Mouse (Mus musculus) liver, embryonic 11.5 days (tissue): ENCODE data around the gene Smim23. TPM values are rescaled to one million over a fixed set of nuclear protein-coding genes. Genes with fewer than 3 reads are reported as not detected.

ENCODE experiments used
- ATAC-seq: fragments of 200-750 bp; cut with Nextera tagmentation; replicated peaks from 2 replicates; pipeline ENCODE4 v1.8.0; 2017; ENCODE audit warnings: moderate number of reproducible peaks, mild to moderate bottlenecking, moderate TSS enrichment, moderate library complexity; ENCODE audit not compliant: low FRiP score
- DNase-seq: peaks from one replicate; pipeline ENCODE4 v3.0.0-alpha.2; 2017; ENCODE audit warnings: low spot score
- H3K27ac ChIP-seq: fragments of 300-500 bp; sonication (generic); 2 replicates; pipeline ENCODE4 v1.5.1; 2014; ENCODE audit warnings: mild to moderate bottlenecking, low read depth, low read length, control low read depth
- H3K27me3 ChIP-seq: fragments of 300-500 bp; sonication (generic); replicated peaks from 2 replicates; pipeline ENCODE4 v1.6.1; 2014; ENCODE audit warnings: low read length, mixed read lengths; ENCODE audit not compliant: control insufficient read depth, insufficient read depth
- H3K36me3 ChIP-seq: fragments of 300-500 bp; sonication (generic); 2 replicates; pipeline ENCODE4 v1.6.1; 2014; ENCODE audit warnings: mild to moderate bottlenecking, low read length, moderate library complexity, mixed read lengths; ENCODE audit not compliant: control insufficient read depth, insufficient read depth
- H3K4me1 ChIP-seq: fragments of 300-500 bp; sonication (generic); replicated peaks from 2 replicates; pipeline ENCODE4 v1.6.1; 2014; ENCODE audit warnings: low read length, mixed read lengths; ENCODE audit not compliant: control insufficient read depth, insufficient read depth
- H3K4me2 ChIP-seq: fragments of 300-500 bp; sonication (generic); 2 replicates; pipeline ENCODE4 v1.6.1; 2014; ENCODE audit warnings: mild to moderate bottlenecking, control low read depth, moderate library complexity
- H3K4me3 ChIP-seq: fragments of 300-500 bp; sonication (generic); 2 replicates; pipeline ENCODE4 v1.5.1; 2014; ENCODE audit warnings: low read depth, low read length, control low read depth
- H3K9ac ChIP-seq: fragments of 300-500 bp; sonication (generic); 2 replicates; pipeline ENCODE4 v1.6.1; 2014; ENCODE audit warnings: low read depth, low read length, control low read depth
- H3K9me3 ChIP-seq: fragments of 300-500 bp; sonication (generic); 2 replicates; pipeline ENCODE4 v1.6.1; 2016; ENCODE audit warnings: low read length, inconsistent platforms, mixed read lengths; ENCODE audit not compliant: control insufficient read depth
- WGBS: fragments of 180-500 bp; shearing (Covaris S2); extraction: QIAGEN DNeasy Blood & Tissue Kit; methylation state at CpG from one replicate; pipeline ENCODE4 v1.1.7; 2014; 5-methylcytosine and 5-hydroxymethylcytosine counted together
- polyA plus RNA-seq: library from polyadenylated mRNA; unstranded; fragments of >200 nt; fragmentation: Nextera tagmentation; extraction: Ambion mirVana; gene quantifications from 2 replicates; pipeline ENCODE4 v1.2.1, GENCODE M21; 2014

Gene Smim23
- not detected in 2 replicates for polyA plus RNA-seq

GRCm38 (mm10) chr11:32824505-32824904 lies at the start of gene Smim23:
Gene Smim23, minus strand, starts transcription at chr11:32824605.
- no peak for DNase-seq

DNA sequence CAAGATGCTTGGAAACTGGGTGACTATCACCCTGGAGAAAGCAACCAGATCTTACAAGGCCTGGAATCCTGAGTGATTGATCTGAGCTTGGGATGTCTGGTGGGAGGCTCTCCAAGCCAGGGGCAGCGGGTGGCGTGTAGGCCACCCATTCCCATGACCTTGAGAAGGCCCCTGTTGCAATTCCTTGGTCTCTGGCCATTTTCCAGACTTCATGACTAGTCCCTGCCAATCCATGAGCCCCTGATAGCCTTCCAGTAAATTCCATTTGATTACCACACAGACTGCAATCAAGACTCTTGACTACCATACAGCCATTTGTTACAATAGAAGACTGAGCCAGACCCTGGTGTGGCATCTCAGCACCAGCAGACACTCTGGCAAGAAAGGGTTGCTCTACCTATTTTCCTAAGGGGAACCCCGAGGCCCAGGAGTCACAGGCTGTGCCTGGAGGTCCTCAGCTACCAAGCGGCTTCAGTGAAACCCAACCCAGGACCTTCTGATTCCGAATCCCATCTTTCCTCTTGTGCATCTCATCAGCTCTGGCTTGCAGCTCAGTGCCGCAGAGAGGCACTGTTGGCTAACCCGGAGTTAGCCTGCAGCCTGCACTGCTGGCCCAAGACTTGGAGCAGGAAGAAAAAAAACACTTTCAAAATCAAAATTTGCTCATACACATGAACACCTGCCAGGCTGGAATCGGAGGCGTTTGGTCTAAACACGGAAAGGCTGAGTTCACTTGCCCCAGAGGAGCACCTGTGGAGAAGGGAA lies 44.4 kb upstream of the Smim23 start:
- H3K9me3 ChIP-seq: no peaks in the 10 kb centered on the region
- H3K27me3 ChIP-seq: no peaks in the 10 kb centered on the region
- H3K4me3 ChIP-seq: no peak overlapping the region
- 83% methylated on average over 10 of the region's 10 CpGs for WGBS
- ATAC-seq (no peak), DNase-seq (no peak)
- no peak overlapping the region for H3K4me2 ChIP-seq
- H3K36me3 ChIP-seq: no peaks in the 10 kb centered on the region
- H3K27ac ChIP-seq: no peak overlapping the region
- no peak overlapping the region for H3K9ac ChIP-seq
- H3K4me1 ChIP-seq: no peaks in the 10 kb centered on the region

More at GRCm38 (mm10) chr11:32824505-32824904, at the start of gene Smim23:
- ATAC-seq: no peak
- Histone ChIP-seq H3K27me3 (no peaks in the 10 kb centered on the region), H3K4me2 (no peak within 1 kb of the TSS), H3K36me3 (no peaks in the 10 kb centered on the region), H3K4me3 (no peak within 1 kb of the TSS), H3K4me1 (no peaks in the 10 kb centered on the region), H3K9ac (no peak within 1 kb of the TSS), H3K9me3 (no peaks in the 10 kb centered on the region), H3K27ac (no peak within 1 kb of the TSS)
- 89% methylated on average over 1 of the region's 1 CpGs for WGBS

GRCm38 (mm10) chr11:32864615-32865014 lies 40.2 kb upstream of the Smim23 start:
- ATAC-seq: no peak
- H3K9ac ChIP-seq: no peak overlapping the region
- H3K27ac ChIP-seq: no peak overlapping the region
- H3K4me2 ChIP-seq: no peak overlapping the region
- H3K36me3 ChIP-seq: no peaks in the 10 kb centered on the region
- H3K4me3 ChIP-seq: no peak overlapping the region
- 81% methylated on average over 5 of the region's 5 CpGs for WGBS
- H3K27me3 ChIP-seq: no peaks in the 10 kb centered on the region
- no peaks in the 10 kb centered on the region for H3K9me3 ChIP-seq
- no peaks in the 10 kb centered on the region for H3K4me1 ChIP-seq
- DNase-seq: no peak

DNA sequence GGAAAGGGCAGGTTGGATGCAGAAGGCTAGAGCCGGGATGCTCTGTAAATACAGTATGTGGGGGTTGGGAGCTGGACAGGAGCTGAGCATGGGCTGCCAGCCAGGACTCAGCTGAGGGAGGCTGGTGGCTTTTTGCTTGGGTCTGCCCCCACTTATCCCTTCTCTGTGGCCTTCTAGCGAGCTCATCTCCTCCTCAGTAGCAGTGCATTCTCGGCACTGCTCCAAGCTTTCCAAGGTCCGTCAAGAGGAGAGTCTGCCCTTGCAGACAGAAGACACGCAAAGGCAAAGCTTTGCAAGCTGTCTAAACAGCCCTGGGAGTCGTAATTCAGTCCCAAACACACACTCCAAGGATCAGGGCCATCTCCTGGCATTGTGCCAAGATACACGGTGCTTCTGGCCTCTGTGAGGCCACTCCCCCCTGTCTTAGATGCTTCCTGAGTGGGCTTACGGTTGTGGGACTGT lies 33.0 kb upstream of the Smim23 start:
- H3K36me3 ChIP-seq: no peaks in the 10 kb centered on the region
- H3K9ac ChIP-seq: no peak overlapping the region
- no peak overlapping the region for H3K4me3 ChIP-seq
- H3K4me2 ChIP-seq: no peak overlapping the region
- 40% methylated on average over 8 of the region's 8 CpGs for WGBS
- H3K4me1 ChIP-seq: peaks cover 7% of the 10 kb centered on the region; the same call in 1 of the 2 replicates
- DNase-seq (no peak), ATAC-seq (no peak)
- H3K9me3 ChIP-seq: no peaks in the 10 kb centered on the region
- H3K27me3 ChIP-seq: no peaks in the 10 kb centered on the region
- no peak overlapping the region for H3K27ac ChIP-seq

DNA sequence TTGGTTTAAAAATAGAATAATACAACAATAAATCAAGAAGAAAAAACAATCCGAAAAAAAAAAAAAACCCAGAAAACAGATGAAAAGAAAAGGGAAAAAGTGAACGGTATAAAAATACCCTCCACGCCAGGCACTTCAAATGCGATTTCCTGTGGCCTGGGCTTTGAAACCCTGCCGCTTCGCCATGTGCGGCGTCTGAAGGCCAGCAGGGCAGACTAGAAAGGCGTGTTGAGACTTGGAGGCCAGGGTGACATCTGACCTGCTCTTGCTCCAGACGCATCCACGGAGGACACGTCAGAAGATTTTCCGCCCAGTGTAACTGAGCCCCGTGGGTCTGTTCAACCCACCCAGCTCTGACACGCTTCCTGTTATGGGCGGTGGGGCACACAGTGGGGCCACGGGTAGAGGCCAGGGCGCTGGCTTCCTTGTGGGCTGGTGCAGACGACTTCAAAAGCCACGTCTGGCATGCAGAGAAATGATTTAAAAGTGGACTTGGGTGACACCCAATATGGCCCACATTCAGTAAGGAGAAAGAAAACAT lies 22.3 kb upstream of the Smim23 start:
- H3K4me2 ChIP-seq: no peak overlapping the region
- DNase-seq (no peak), ATAC-seq (no peak)
- H3K9ac ChIP-seq: no peak overlapping the region
- no peak overlapping the region for H3K4me3 ChIP-seq
- H3K4me1 ChIP-seq: no peaks in the 10 kb centered on the region
- no peaks in the 10 kb centered on the region for H3K27me3 ChIP-seq
- no peaks in the 10 kb centered on the region for H3K9me3 ChIP-seq
- no peak overlapping the region for H3K27ac ChIP-seq
- H3K36me3 ChIP-seq: no peaks in the 10 kb centered on the region
- 66% methylated on average over 20 of the region's 20 CpGs for WGBS

- ATAC-seq: no peak
- Histone ChIP-seq H3K27ac (no peak overlapping the region), H3K27me3 (no peaks in the 10 kb centered on the region), H3K4me1 (no peaks in the 10 kb centered on the region), H3K9me3 (no peaks in the 10 kb centered on the region), H3K9ac (no peak overlapping the region), H3K36me3 (no peaks in the 10 kb centered on the region), H3K4me3 (no peak overlapping the region), H3K4me2 (no peak overlapping the region)
- WGBS: 77% methylated on average over 5 of the region's 5 CpGs
- DNase-seq: no peak
Measured at GRCm38 (mm10) chr11:32841169-32841568, 16.8 kb upstream of the Smim23 start.

- WGBS: 79% methylated on average over 9 of the region's 9 CpGs
- no peaks in the 10 kb centered on the region; the same call in 1 of the 2 replicates for H3K9me3 ChIP-seq
- no peak overlapping the region for H3K4me2 ChIP-seq
- H3K36me3 ChIP-seq: no peaks in the 10 kb centered on the region
- no peaks in the 10 kb centered on the region for H3K27me3 ChIP-seq
- DNase-seq (no peak), ATAC-seq (no peak)
- no peaks in the 10 kb centered on the region for H3K4me1 ChIP-seq
- H3K4me3 ChIP-seq: no peak overlapping the region
- no peak overlapping the region for H3K9ac ChIP-seq
- H3K27ac ChIP-seq: no peak overlapping the region
Measured at GRCm38 (mm10) chr11:32840256-32840655, 15.9 kb upstream of the Smim23 start.

DNA sequence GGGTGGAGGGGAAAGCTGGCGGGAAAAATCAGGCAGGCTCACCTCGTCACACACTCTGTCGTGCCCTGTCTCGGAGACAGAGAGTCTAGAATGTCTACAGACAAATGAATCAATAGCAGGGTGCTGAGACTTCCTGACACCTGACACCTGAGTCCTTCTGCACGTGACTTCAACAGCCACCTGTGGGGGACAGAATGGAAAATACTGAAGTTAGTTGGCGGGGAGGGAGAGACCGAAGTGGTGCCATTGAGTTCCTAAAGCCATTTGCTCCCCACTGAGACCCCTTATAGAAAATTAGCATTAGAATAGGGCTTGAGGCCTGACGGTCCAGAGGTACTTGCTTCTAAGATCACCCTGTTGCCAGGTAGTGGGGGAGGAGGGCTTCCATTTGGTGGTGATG lies 10.6 kb upstream of the Smim23 start:
- no peak overlapping the region for H3K4me3 ChIP-seq
- ATAC-seq (no peak), DNase-seq (no peak)
- H3K4me2 ChIP-seq: no peak overlapping the region
- no peak overlapping the region for H3K27ac ChIP-seq
- no peaks in the 10 kb centered on the region for H3K36me3 ChIP-seq
- WGBS: 39% methylated on average over 8 of the region's 8 CpGs
- no peak overlapping the region for H3K9ac ChIP-seq
- H3K9me3 ChIP-seq: no peaks in the 10 kb centered on the region; the same call in 1 of the 2 replicates
- H3K27me3 ChIP-seq: no peaks in the 10 kb centered on the region
- no peaks in the 10 kb centered on the region for H3K4me1 ChIP-seq
